Mouse (Mus musculus) limb, embryonic 13.5 days (tissue): ENCODE measurements at regions not wholly inside any gene's neighbourhood (a gene's known extent, or its start where the extent isn't known, plus 50 kb on each side); places are given as distances from the start of the nearest gene placed in this dataset.
A peak's percentile ranks its signal among the peaks of the same experiment; 100 is the strongest.
"Not testable (repeated sequence)": the region's sequence is repeated elsewhere in the genome, so short reads cannot be mapped to it uniquely, and the experiment has no call there.

Source experiments
- ATAC-seq: fragments of 200-750 bp; cut with Nextera tagmentation; 2 replicates; pipeline ENCODE4 v1.8.0; 2017; ENCODE audit warnings: low read depth, moderate number of reproducible peaks, moderate TSS enrichment; ENCODE audit not compliant: low FRiP score
- H3K27ac ChIP-seq: fragments of 300-500 bp; sonication (generic); 2 replicates; pipeline ENCODE4 v1.5.1; 2015; ENCODE audit warnings: inconsistent platforms, mild to moderate bottlenecking, moderate library complexity
- H3K27me3 ChIP-seq: fragments of 300-500 bp; sonication (generic); 2 replicates; pipeline ENCODE4 v1.6.1; 2015; ENCODE audit warnings: mild to moderate bottlenecking, inconsistent platforms
- H3K36me3 ChIP-seq: fragments of 300-500 bp; sonication (generic); 2 replicates; pipeline ENCODE4 v1.6.1; 2015; ENCODE audit warnings: inconsistent platforms, mild to moderate bottlenecking, moderate library complexity
- H3K4me1 ChIP-seq: fragments of 300-500 bp; sonication (generic); 2 replicates; pipeline ENCODE4 v1.6.1; 2015; ENCODE audit warnings: inconsistent platforms
- H3K4me2 ChIP-seq: fragments of 300-500 bp; sonication (generic); replicated peaks from 2 replicates; pipeline ENCODE4 v1.6.1; 2015; ENCODE audit warnings: inconsistent platforms, mild to moderate bottlenecking, moderate library complexity
- H3K4me3 ChIP-seq: fragments of 300-500 bp; sonication (generic); 2 replicates; pipeline ENCODE4 v1.5.1; 2015; ENCODE audit warnings: moderate library complexity, mild to moderate bottlenecking, inconsistent platforms
- H3K9ac ChIP-seq: fragments of 300-500 bp; sonication (generic); 2 replicates; pipeline ENCODE4 v1.6.1; 2015; ENCODE audit warnings: mild to moderate bottlenecking, inconsistent platforms
- H3K9me3 ChIP-seq: fragments of 300-500 bp; sonication (generic); 2 replicates; pipeline ENCODE4 v1.6.1; 2016; ENCODE audit warnings: inconsistent platforms
- WGBS: fragments of 180-500 bp; shearing (Covaris S2); methylation state at CpG from one replicate; pipeline ENCODE4 v1.1.7; 2015; 5-methylcytosine and 5-hydroxymethylcytosine counted together

DNA sequence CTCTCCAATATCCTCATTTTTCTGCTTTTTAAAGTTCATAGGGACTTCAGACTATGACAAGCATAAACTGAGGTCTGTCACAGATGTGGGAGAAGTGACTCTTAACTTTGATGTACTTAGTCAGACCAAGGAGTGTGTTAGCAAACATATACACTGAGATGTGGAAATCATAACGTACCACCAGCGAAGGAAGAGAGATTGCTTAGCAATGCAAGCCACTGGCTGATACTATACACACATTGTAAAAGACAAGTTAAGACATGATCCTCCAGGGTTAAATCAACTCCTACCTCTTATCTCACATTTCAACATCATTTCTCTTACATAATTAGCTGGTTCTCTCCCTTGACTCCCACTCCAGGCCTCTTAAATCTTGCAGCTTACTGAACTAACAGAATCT is 227.9 kb upstream of the Rarb start:
- no peak for ATAC-seq
- no peaks in the 10 kb centered on the region for H3K36me3 ChIP-seq
- no peak overlapping the region for H3K4me3 ChIP-seq
- no peak overlapping the region for H3K4me2 ChIP-seq
- H3K9ac ChIP-seq = no peak overlapping the region
- WGBS = 86% methylated on average over 2 of the region's 2 CpGs
- no peaks in the 10 kb centered on the region for H3K9me3 ChIP-seq
- H3K27me3 ChIP-seq = no peaks in the 10 kb centered on the region
- H3K4me1 ChIP-seq = no peaks in the 10 kb centered on the region
- H3K27ac ChIP-seq = no peak overlapping the region

DNA sequence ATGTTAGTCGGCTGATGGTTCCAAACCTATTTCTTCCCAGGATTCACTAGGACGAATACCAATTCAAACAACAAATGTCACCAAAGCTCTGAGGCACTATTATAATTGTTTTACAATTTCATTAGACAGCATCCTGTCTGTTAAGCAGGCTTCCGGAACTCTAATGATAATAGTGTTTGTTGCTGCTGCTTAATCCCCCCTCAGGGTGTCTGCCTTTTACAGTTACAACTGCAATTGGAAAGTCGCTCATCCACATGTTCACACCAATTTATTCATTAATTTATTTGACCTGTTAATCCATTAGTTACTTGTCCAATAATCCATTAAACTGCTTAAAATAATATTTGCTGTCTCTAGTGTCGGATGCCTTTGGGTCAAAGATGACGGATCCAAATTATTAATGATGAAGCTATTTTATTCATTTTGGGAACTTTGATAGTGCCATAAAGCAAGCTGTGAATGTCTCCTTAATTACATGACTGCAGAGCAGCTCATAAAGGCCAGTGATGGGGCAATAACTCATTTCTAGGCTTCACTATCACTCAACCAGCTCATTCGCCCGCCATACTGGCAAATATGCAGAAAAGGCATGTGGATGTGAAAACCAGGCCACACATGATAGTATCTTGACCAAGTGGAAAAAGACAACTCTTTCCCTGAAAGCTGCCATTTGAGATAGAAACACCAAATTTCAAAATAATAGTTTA is 226.6 kb upstream of the Rarb start:
- Histone ChIP-seq H3K9ac (no peak overlapping the region), H3K4me3 (no peak overlapping the region), H3K4me1 (no peaks in the 10 kb centered on the region), H3K27me3 (no peaks in the 10 kb centered on the region), H3K27ac (no peak overlapping the region), H3K4me2 (no peak overlapping the region), H3K9me3 (no peaks in the 10 kb centered on the region), H3K36me3 (no peaks in the 10 kb centered on the region)
- ATAC-seq = no peak
- WGBS = 69% methylated on average over 8 of the region's 8 CpGs

DNA sequence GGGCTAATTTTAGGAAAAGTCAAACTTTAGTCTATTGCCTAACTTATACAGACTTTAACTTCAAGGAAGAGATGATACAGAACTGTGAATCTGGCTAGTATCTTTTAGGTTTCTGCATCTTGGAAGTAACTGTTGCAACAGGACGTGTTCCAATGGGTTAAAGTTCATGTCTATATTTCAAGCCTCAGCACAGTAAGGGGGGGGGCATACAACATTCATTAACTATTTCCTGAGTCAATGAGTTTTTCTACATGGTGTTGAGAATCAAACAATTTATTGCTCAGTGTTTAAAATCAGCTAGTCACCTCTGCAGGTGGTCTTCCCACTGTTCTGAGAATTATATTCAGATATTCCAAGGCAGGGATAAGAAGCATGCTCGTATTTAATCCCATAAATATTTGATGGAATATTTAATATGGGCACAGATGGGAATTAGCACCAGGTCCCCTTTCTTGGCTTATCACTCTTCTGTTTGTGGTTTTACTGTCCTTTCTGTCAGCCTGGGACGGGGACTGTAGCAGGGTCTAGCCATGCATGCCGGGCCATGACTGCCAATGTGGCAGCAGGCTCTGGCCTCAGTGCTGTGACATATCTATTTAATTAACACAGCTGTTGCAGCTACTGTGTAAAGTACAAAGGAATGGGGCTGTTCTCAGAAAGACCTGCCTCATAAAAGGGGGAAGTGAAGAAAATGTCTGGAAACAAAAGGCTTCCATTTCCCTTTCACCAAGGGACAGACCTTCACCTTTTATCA is 201.8 kb upstream of the Rarb start:
- no peak overlapping the region for H3K9ac ChIP-seq
- no peak for ATAC-seq
- no peaks in the 10 kb centered on the region for H3K36me3 ChIP-seq
- no peak overlapping the region for H3K4me3 ChIP-seq
- H3K27ac ChIP-seq = no peak overlapping the region
- H3K4me1 ChIP-seq = peaks cover 7% of the 10 kb centered on the region; the same call in 1 of the 2 replicates
- no peaks in the 10 kb centered on the region for H3K9me3 ChIP-seq
- no peak overlapping the region for H3K4me2 ChIP-seq
- WGBS = 17% methylated on average over 4 of the region's 4 CpGs
- no peaks in the 10 kb centered on the region for H3K27me3 ChIP-seq

- no peak for ATAC-seq
- 88% methylated on average over 1 of the region's 1 CpGs for WGBS
Observed at GRCm38 (mm10) chr14:17012931-17013330, 194.0 kb upstream of the Rarb start.

GRCm38 (mm10) chr14:17012200-17012599 is 193.2 kb upstream of the Rarb start:
- Histone ChIP-seq H3K4me1 (no peaks in the 10 kb centered on the region), H3K4me2 (no peak overlapping the region), H3K27me3 (no peaks in the 10 kb centered on the region), H3K9me3 (no peaks in the 10 kb centered on the region), H3K36me3 (no peaks in the 10 kb centered on the region), H3K9ac (no peak overlapping the region), H3K4me3 (no peak overlapping the region), H3K27ac (no peak overlapping the region)
- 40% methylated on average over 1 of the region's 1 CpGs for WGBS
- peak; percentile 82 for ATAC-seq

More at GRCm38 (mm10) chr14:17012931-17013330, 194.0 kb upstream of the Rarb start:
- Histone ChIP-seq H3K4me3 (no peak overlapping the region), H3K4me2 (no peak overlapping the region), H3K36me3 (no peaks in the 10 kb centered on the region), H3K27ac (no peak overlapping the region), H3K4me1 (no peaks in the 10 kb centered on the region), H3K9ac (no peak overlapping the region), H3K27me3 (no peaks in the 10 kb centered on the region), H3K9me3 (no peaks in the 10 kb centered on the region)

GRCm38 (mm10) chr14:17005194-17006018 is 186.4 kb upstream of the Rarb start:
- 83% methylated on average over 8 of the region's 8 CpGs for WGBS
- H3K9ac ChIP-seq = no peak overlapping the region
- H3K4me3 ChIP-seq = no peak overlapping the region
- peak; percentile 73 for ATAC-seq
- peaks cover 4% of the 10 kb centered on the region; the same call in 1 of the 2 replicates for H3K4me1 ChIP-seq
- no peaks in the 10 kb centered on the region for H3K27me3 ChIP-seq
- H3K4me2 ChIP-seq = no peak overlapping the region
- no peaks in the 10 kb centered on the region for H3K9me3 ChIP-seq
- no peak overlapping the region for H3K27ac ChIP-seq
- H3K36me3 ChIP-seq = no peaks in the 10 kb centered on the region

GRCm38 (mm10) chr14:17004714-17005113 is 185.8 kb upstream of the Rarb start:
- no peak overlapping the region for H3K27ac ChIP-seq
- H3K9me3 ChIP-seq = no peaks in the 10 kb centered on the region
- no peak overlapping the region for H3K4me2 ChIP-seq
- no peaks in the 10 kb centered on the region for H3K27me3 ChIP-seq
- 91% methylated on average over 1 of the region's 1 CpGs for WGBS
- no peaks in the 10 kb centered on the region for H3K36me3 ChIP-seq
- H3K9ac ChIP-seq = no peak overlapping the region
- H3K4me3 ChIP-seq = no peak overlapping the region
- peaks cover 8% of the 10 kb centered on the region; the same call in 1 of the 2 replicates for H3K4me1 ChIP-seq
- ATAC-seq = no peak

GRCm38 (mm10) chr14:16996716-16997115 is 177.8 kb upstream of the Rarb start:
- WGBS = 31% methylated on average over 2 of the region's 2 CpGs

DNA sequence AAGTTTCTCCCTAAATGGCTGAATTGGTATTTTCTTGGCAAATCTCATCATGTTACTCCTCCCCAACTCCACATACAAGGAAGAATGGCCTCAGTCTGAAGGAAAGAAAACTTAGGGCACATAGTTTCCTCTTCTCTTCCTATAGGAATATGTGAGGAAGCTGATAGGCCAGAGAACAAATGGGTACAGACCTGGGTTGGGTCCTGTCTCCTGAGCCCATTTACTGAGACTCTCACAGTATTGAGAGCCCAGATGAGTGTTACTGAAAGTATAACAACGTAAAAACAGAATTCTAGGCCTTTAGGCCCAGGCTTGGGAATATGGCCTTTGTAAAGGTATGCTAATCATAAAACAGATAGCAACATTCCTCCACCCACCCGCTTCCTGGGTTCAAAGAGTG is 152.0 kb upstream of the Rarb start:
- 90% methylated on average over 2 of the region's 2 CpGs for WGBS
- H3K36me3 ChIP-seq, H3K27ac ChIP-seq, H3K4me3 ChIP-seq, H3K9me3 ChIP-seq, H3K27me3 ChIP-seq, H3K4me2 ChIP-seq, H3K9ac ChIP-seq, ATAC-seq, H3K4me1 ChIP-seq: not testable (repeated sequence)

More at GRCm38 (mm10) chr14:16996716-16997115, 177.8 kb upstream of the Rarb start:
- no peaks in the 10 kb centered on the region for H3K27me3 ChIP-seq
- no peak overlapping the region for H3K27ac ChIP-seq
- no peaks in the 10 kb centered on the region for H3K36me3 ChIP-seq
- H3K9me3 ChIP-seq = no peaks in the 10 kb centered on the region
- no peak for ATAC-seq
- no peak overlapping the region for H3K4me3 ChIP-seq
- H3K9ac ChIP-seq = no peak overlapping the region
- 0 out of 2 replicates have a peak, but pooled peaks cover 6% of the 10 kb centered on the region for H3K4me1 ChIP-seq
- no peak overlapping the region for H3K4me2 ChIP-seq

- peak; percentile 42 for ATAC-seq
Observed at GRCm38 (mm10) chr14:16964717-16965391, 145.9 kb upstream of the Rarb start.

DNA sequence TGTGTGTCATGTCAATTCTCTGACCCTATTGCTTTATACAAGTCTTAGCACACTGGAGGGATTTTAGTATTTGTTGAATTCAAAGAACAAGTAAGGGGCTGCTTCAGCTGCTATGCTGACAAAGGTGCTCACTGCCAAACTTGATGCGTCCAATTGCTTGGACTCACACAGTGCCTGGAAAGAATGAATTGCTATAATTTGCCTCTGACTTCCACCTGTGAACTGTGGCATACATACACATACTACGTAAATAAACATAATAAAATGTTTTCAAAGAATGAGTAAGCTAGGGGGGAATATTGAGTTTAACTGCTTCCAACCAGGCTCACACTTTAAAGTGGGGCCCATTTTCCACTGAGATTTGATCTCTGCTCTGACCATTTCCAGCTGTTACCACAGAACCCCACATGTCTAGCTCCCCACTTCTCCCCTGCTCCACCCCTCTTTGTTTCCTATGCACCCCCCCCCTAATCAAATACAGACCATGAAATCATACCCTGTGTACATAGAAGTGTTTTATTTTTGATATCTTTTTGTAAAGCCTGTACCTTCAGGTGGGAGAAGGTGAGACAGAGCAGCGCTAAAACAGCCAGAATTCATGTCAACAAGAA is 143.4 kb upstream of the Rarb start:
- H3K27ac ChIP-seq = peak overlapping the region; percentile 39; the same call in 1 of the 2 replicates
- WGBS = 26% methylated on average over 3 of the region's 3 CpGs
- H3K27me3 ChIP-seq = no peaks in the 10 kb centered on the region
- H3K4me3 ChIP-seq = no peak overlapping the region
- H3K9ac ChIP-seq = no peak overlapping the region
- peaks cover 56% of the 10 kb centered on the region for H3K4me1 ChIP-seq
- no peak overlapping the region for H3K4me2 ChIP-seq
- peak; percentile 57 for ATAC-seq
- H3K9me3 ChIP-seq = no peaks in the 10 kb centered on the region
- no peaks in the 10 kb centered on the region for H3K36me3 ChIP-seq

More at GRCm38 (mm10) chr14:16964717-16965391, 145.9 kb upstream of the Rarb start:
- H3K27me3 ChIP-seq = no peaks in the 10 kb centered on the region
- H3K9ac ChIP-seq = no peak overlapping the region
- H3K36me3 ChIP-seq = no peaks in the 10 kb centered on the region
- 7% methylated on average over 2 of the region's 2 CpGs for WGBS
- H3K4me3 ChIP-seq = no peak overlapping the region
- H3K27ac ChIP-seq = peak overlapping the region; percentile 58; the same call in 1 of the 2 replicates
- no peak overlapping the region for H3K4me2 ChIP-seq
- no peaks in the 10 kb centered on the region for H3K9me3 ChIP-seq
- H3K4me1 ChIP-seq = peaks cover 43% of the 10 kb centered on the region
